Mouse (Mus musculus) C2C12 (cell line): ENCODE measurements around the gene Lrp2. TPM values are rescaled to one million over a fixed set of nuclear protein-coding genes. Genes with fewer than 3 reads are reported as not detected.

Experiments used
- H3K27me3 ChIP-seq: one replicate; pipeline ENCODE4 v1.6.1; 2011; ENCODE audit not compliant: control insufficient read depth, insufficient read depth, insufficient read length
- H3K36me3 ChIP-seq: one replicate; pipeline ENCODE4 v1.6.1; 2011; ENCODE audit not compliant: control insufficient read depth, insufficient read depth
- H3K4me3 ChIP-seq: one replicate; pipeline ENCODE4 v1.5.1; 2011; ENCODE audit warnings: mild to moderate bottlenecking, control low read depth; ENCODE audit not compliant: poor library complexity, insufficient read depth, severe bottlenecking
- H3K79me2 ChIP-seq: one replicate; pipeline ENCODE4 v1.6.1; 2011; ENCODE audit not compliant: control insufficient read depth, insufficient read depth
- H3K79me3 ChIP-seq: one replicate; pipeline ENCODE4 v1.6.1; 2011; ENCODE audit warnings: low read depth, control low read depth
- H3ac ChIP-seq: one replicate; pipeline ENCODE3; 2011; ENCODE audit warnings: low read depth; ENCODE audit not compliant: control insufficient read depth, insufficient read length
- CEBPB ChIP-seq: IDR thresholded peaks from one replicate; pipeline ENCODE4 v1.6.1; 2011; ENCODE audit warnings: low read depth, mild to moderate bottlenecking, control low read depth, moderate library complexity
- CTCF ChIP-seq: IDR thresholded peaks from one replicate; pipeline ENCODE4 v1.5.1; 2011; ENCODE audit not compliant: control insufficient read depth, insufficient read depth, insufficient read length
- FOSL1 ChIP-seq: IDR thresholded peaks from one replicate; pipeline ENCODE4 v1.8.0; 2011; ENCODE audit warnings: mild to moderate bottlenecking, low read length; ENCODE audit not compliant: poor library complexity, insufficient read depth, severe bottlenecking
- MAX ChIP-seq: IDR thresholded peaks from one replicate; pipeline ENCODE4 v1.6.1; 2011; ENCODE audit warnings: mild to moderate bottlenecking, control low read depth
- MYOD1 ChIP-seq: IDR thresholded peaks from one replicate; pipeline ENCODE4 v1.6.1; 2011; ENCODE audit warnings: low read depth; ENCODE audit not compliant: control insufficient read depth, insufficient read length
- MYOG ChIP-seq: IDR thresholded peaks from one replicate; pipeline ENCODE4 v1.6.1; 2011; ENCODE audit not compliant: control insufficient read depth, insufficient read length; ENCODE audit errors: extremely low read depth
- USF1 ChIP-seq: IDR thresholded peaks from one replicate; pipeline ENCODE4 v1.6.1; 2011; ENCODE audit warnings: low read depth, mild to moderate bottlenecking, control low read depth, moderate library complexity
- polyA plus RNA-seq: library from polyadenylated mRNA; unstranded; fragments of >200 nt; fragmentation: generic; extraction: Trizol; gene quantifications from one replicate; pipeline ENCODE4 v1.2.1, GENCODE M21; 2012; ENCODE audit warnings: missing spikeins

Gene Lrp2
- polyA plus RNA-seq, 1 experiment = 0.68 TPM

DNA sequence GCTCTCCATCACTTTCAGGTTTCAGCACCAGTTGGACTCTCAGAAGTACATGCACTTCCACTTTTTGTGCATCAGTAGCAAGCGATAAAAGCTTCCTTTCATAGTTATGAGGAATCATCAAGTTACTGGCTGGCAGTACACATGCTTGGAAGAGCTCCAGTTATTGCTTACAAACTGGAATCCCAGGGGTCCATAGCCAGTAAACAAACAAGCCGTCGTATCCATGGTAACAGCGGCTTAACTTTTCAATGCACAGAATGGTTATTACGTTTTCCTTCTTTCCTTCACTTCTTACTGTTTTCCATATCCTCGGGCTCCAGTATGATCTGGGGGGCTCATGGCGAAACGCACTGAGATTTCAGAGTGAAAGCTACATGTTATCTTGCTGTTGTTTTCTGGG, 7.7 kb downstream of the Lrp2 start:
- TF ChIP-seq CEBPB (no peak), CTCF (no peak), FOSL1 (no peak)
- H3K27me3 ChIP-seq = no peaks in the 10 kb centered on the region
- H3K79me2 ChIP-seq = no peaks in the 10 kb centered on the region
- H3K36me3 ChIP-seq = no peaks in the 10 kb centered on the region
- no peak overlapping the region for H3ac ChIP-seq
- no peaks in the 10 kb centered on the region for H3K79me3 ChIP-seq
- no peak overlapping the region for H3K4me3 ChIP-seq

DNA sequence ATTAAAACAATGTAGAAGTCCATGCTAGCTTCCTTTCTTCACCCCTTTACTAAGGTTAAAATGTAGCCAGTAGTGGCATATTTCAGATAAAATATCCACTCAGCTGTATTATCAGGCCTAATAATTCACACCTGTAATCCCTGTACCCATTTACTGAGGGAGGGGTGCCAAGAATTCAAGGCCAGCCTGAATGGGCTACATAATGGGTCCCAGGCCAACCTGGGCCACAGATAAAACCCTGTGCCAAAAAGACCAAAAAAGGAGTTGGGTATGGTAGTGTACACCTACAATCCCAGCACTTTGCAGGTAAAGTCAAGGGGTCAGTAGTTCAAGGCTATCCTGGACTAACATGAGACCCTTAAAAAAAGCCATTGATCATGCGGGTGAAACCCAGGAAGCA, 9.3 kb downstream of the Lrp2 start:
- no peaks in the 10 kb centered on the region for H3K79me2 ChIP-seq
- no peaks in the 10 kb centered on the region for H3K79me3 ChIP-seq
- TF ChIP-seq CTCF = no peak
- no peak for TF ChIP-seq CEBPB
- TF ChIP-seq FOSL1 = no peak
- no peak for TF ChIP-seq MAX
- TF ChIP-seq USF1 = no peak
- no peak for TF ChIP-seq MYOG
- TF ChIP-seq MYOD1 = no peak
- H3ac ChIP-seq = no peak overlapping the region
- no peaks in the 10 kb centered on the region for H3K27me3 ChIP-seq
- no peaks in the 10 kb centered on the region for H3K36me3 ChIP-seq
- no peak overlapping the region for H3K4me3 ChIP-seq

DNA sequence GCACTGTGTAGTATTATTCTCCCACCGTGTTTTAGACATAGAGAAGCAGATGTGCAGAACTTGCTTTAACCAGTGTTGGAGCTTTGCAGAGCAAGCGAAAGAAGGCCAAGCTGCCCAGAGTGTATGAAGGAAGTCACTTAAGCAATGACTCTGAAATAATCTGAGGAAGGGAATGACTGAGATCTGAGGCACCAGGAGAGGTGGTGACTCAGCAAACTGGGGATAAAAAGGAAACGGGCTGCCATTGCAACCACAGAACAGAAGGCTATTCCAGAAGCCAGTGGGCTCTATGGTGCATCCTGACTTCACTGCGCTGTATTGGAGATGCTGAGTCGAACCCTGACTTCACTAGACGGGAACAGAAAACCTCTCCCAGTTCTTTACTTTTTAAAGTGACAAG, 10.9 kb downstream of the Lrp2 start:
- no peak overlapping the region for H3K4me3 ChIP-seq

DNA sequence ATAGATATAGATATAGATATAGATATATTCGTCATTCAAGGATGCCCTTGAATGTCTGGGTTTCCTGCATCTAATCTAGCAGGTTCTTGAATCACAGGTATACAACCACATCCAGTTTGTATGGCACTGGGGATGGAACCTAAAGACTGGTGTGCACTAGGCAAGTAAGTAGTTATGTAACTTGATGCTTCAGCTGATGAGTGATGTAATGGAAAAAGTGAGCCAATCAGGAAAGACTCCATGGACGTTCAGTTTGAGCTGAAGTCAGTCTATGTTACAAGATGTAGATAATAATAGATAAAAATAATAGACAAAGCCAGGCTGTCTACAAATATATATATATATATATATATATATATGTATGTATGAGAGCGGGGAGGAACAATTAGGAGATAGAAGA, 11.6 kb downstream of the Lrp2 start:
- no peaks in the 10 kb centered on the region for H3K36me3 ChIP-seq
- TF ChIP-seq FOSL1 (no peak), CTCF (no peak), CEBPB (no peak), MYOG (no peak), MYOD1 (no peak), USF1 (no peak), MAX (no peak)
- no peaks in the 10 kb centered on the region for H3K79me2 ChIP-seq
- no peak overlapping the region for H3ac ChIP-seq
- H3K79me3 ChIP-seq = no peaks in the 10 kb centered on the region
- no peak overlapping the region for H3K4me3 ChIP-seq
- H3K27me3 ChIP-seq = no peaks in the 10 kb centered on the region

More for the DNA sequence above, 10.9 kb downstream of the Lrp2 start:
- H3ac ChIP-seq = no peak overlapping the region
- H3K79me2 ChIP-seq = no peaks in the 10 kb centered on the region
- no peaks in the 10 kb centered on the region for H3K79me3 ChIP-seq
- H3K36me3 ChIP-seq = no peaks in the 10 kb centered on the region
- TF ChIP-seq CTCF (no peak), MYOD1 (no peak), FOSL1 (no peak), MYOG (no peak), USF1 (no peak)
- no peaks in the 10 kb centered on the region for H3K27me3 ChIP-seq

DNA sequence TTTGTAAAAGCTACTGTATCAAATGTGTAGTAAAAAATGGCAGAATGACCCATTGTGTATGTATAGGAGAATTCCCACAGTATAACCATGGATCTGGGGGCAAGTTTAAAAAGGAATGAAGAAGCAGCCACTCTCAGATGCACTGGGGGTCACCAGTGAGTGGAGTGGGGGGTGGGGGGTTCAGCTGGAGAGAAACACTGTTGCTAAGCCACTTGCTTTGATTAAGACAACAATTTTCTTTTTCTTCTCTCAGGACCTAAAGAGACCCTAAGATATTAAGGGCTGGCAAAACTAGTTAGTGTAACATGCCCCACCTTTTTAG, 12.2 kb downstream of the Lrp2 start:
- Histone ChIP-seq H3K4me3 (no peak overlapping the region), H3K27me3 (no peaks in the 10 kb centered on the region), H3ac (no peak overlapping the region)

DNA sequence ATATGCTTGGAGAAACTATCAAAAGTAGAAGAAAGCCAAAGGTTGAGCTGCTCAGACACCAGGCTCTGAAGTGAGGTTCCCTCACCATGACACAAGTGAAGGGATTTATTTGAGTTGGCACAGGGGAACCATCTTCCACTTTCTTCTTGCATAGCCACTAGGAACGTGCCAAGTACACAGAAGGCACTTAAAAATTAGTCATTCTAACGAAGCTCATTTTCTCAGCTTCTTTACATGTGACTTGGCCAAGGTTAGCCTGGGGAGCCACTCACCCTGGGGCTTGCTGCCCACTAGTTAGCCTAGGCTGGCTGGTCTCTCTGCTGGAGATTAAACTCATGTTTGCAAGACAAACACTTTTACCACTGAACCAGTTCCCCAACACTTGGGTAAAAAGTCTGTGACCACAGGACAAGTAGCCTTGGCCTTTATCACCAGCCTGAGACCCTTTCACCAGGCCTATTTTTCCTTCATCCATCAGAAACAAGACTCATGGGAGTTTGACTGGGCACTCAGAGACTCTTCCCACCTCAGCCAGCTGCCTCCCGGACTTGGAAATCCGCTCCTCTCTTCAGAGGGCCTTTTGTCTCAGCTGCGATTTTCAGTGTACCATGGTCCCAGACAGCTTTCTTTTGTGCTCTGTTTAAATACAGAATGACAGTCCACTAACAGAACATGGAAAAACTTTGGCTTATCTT, 12.7 kb downstream of the Lrp2 start:
- Histone ChIP-seq H3K27me3 (no peaks in the 10 kb centered on the region), H3K79me3 (no peaks in the 10 kb centered on the region), H3ac (no peak overlapping the region), H3K4me3 (no peak overlapping the region), H3K36me3 (no peaks in the 10 kb centered on the region), H3K79me2 (no peaks in the 10 kb centered on the region)
- no peak for TF ChIP-seq CTCF
- TF ChIP-seq MYOG = no peak
- TF ChIP-seq MYOD1 = no peak
- no peak for TF ChIP-seq FOSL1
- TF ChIP-seq USF1 = no peak
- no peak for TF ChIP-seq MAX
- no peak for TF ChIP-seq CEBPB

More for the DNA sequence above, 12.2 kb downstream of the Lrp2 start:
- Histone ChIP-seq H3K79me2 (no peaks in the 10 kb centered on the region), H3K36me3 (no peaks in the 10 kb centered on the region), H3K79me3 (no peaks in the 10 kb centered on the region)
- no peak for TF ChIP-seq MYOG
- no peak for TF ChIP-seq MYOD1
- no peak for TF ChIP-seq CTCF
- no peak for TF ChIP-seq FOSL1
